15 mouse cellular contexts compared by ENCODE assay signal in genomic region chr4:34226886-34227285, GRCm38 (mm10).
"Had no signal": no experiment of that assay in that cellular context is flagged by ENCODE, and none has a peak within 500 bp of the region (broad histone marks: within the 10 kb centered on the region; RNA-seq: fewer than 3 reads in every experiment).

No protein-coding gene starts in this region.

- ATAC-seq: liver, postnatal 0 days; lung, postnatal 0 days; midbrain, embryonic 16.5 days had no signal

- H3K36me3 ChIP-seq: limb, embryonic 12.5 days; limb, embryonic 15.5 days; midbrain, embryonic 10.5 days; midbrain, embryonic 13.5 days had no signal

- H3K4me1 ChIP-seq: limb, embryonic 12.5 days; midbrain, embryonic 10.5 days had no signal

- H3K9me3 ChIP-seq: limb, embryonic 12.5 days; limb, embryonic 15.5 days; megakaryocyte, embryonic 14.5 days; midbrain, embryonic 10.5 days; midbrain, embryonic 13.5 days had no signal

- H3K4me2 ChIP-seq: limb, embryonic 12.5 days; limb, embryonic 15.5 days; liver, embryonic 11.5 days; lung, embryonic 14.5 days; midbrain, embryonic 13.5 days had no signal

- H3K4me3 ChIP-seq: limb, embryonic 12.5 days; limb, embryonic 15.5 days; midbrain, embryonic 10.5 days; midbrain, embryonic 13.5 days had no signal

- H3K9ac ChIP-seq: limb, embryonic 12.5 days; limb, embryonic 15.5 days; liver, embryonic 14.5 days; liver, postnatal 0 days; lung, embryonic 14.5 days; midbrain, embryonic 13.5 days had no signal

- H3K27me3 ChIP-seq: limb, embryonic 12.5 days; limb, embryonic 15.5 days; megakaryocyte, embryonic 14.5 days; midbrain, embryonic 13.5 days had no signal

- H3K27ac ChIP-seq: limb, embryonic 12.5 days; limb, embryonic 15.5 days; liver, embryonic 14.5 days; midbrain, embryonic 10.5 days; midbrain, embryonic 13.5 days had no signal

- DNase-seq: liver, postnatal 0 days; lung, embryonic 14.5 days; lung, postnatal 36 days; thymus, adult 2 months; thymus, postnatal 14 days; thymus, postnatal 4 days had no signal
